Mouse (Mus musculus): ENCODE measurements at regions not wholly inside any gene's neighbourhood (a gene's known extent, or its start where the extent isn't known, plus 50 kb on each side); places are given as distances from the start of the nearest gene placed in this dataset.

GRCm38 (mm10) chr17:14540269-14540975, 153.6 kb downstream of the Thbs2 start:
- DNase-seq (ENCODE audit: low spot score in 2 of 2), result no peak

- DNase-seq (ENCODE audit: low spot score in 2 of 2), result no peak
Observed at GRCm38 (mm10) chr17:14539651-14540050, 154.4 kb downstream of the Thbs2 start.

- DNase-seq (ENCODE audit: low spot score in 2 of 2), result no peak
Observed at GRCm38 (mm10) chr17:14539191-14539590, 154.8 kb downstream of the Thbs2 start.

GRCm38 (mm10) chr17:14538527-14538926, 155.5 kb downstream of the Thbs2 start:
- DNase-seq (ENCODE audit: low spot score in 2 of 2), result no peak

GRCm38 (mm10) chr17:14532979-14533314, 161.1 kb downstream of the Thbs2 start:
- no peak for DNase-seq (ENCODE audit: low spot score in 2 of 2)

- DNase-seq (ENCODE audit: low spot score in 2 of 2), result no peak
Observed at GRCm38 (mm10) chr17:14532298-14532978, 161.6 kb downstream of the Thbs2 start.

GRCm38 (mm10) chr17:14531796-14532195, 162.2 kb downstream of the Thbs2 start:
- DNase-seq (ENCODE audit: low spot score in 2 of 2), result no peak

- DNase-seq (ENCODE audit: low spot score in 2 of 2), result no peak
Observed at GRCm38 (mm10) chr17:14527691-14528090, 166.3 kb downstream of the Thbs2 start.

- DNase-seq (ENCODE audit: low spot score in 2 of 2), result no peak
Observed at GRCm38 (mm10) chr17:14525255-14525654, 168.8 kb downstream of the Thbs2 start.

- peak in 1 of 2 experiments; percentile 42 for DNase-seq (ENCODE audit: low spot score in 2 of 2)
Observed at GRCm38 (mm10) chr17:14524426-14525236, 169.4 kb downstream of the Thbs2 start.

- DNase-seq (ENCODE audit: low spot score in 2 of 2), result no peak
Observed at GRCm38 (mm10) chr17:14522011-14522410, 172.0 kb downstream of the Thbs2 start.

- peak; percentile 16 to 56 for DNase-seq (ENCODE audit: low spot score in 2 of 2)
Observed at GRCm38 (mm10) chr17:14520565-14520964, 173.5 kb downstream of the Thbs2 start.

- DNase-seq (ENCODE audit: low spot score in 2 of 2), result no peak
Observed at GRCm38 (mm10) chr17:14519367-14519766, 174.7 kb downstream of the Thbs2 start.

GRCm38 (mm10) chr17:14518216-14518615, 175.8 kb downstream of the Thbs2 start:
- DNase-seq (ENCODE audit: low spot score in 2 of 2), result no peak

- no peak for DNase-seq (ENCODE audit: low spot score in 2 of 2)
Observed at GRCm38 (mm10) chr17:14517368-14517767, 176.7 kb downstream of the Thbs2 start.

GRCm38 (mm10) chr17:14516097-14516496, 177.9 kb downstream of the Thbs2 start:
- DNase-seq (ENCODE audit: low spot score in 2 of 2), result peak in 1 of 2 experiments; percentile 17

- DNase-seq (ENCODE audit: low spot score in 2 of 2), result no peak
Observed at GRCm38 (mm10) chr17:14513454-14513853, 180.6 kb downstream of the Thbs2 start.

GRCm38 (mm10) chr17:14510486-14510885, 183.5 kb downstream of the Thbs2 start:
- DNase-seq (ENCODE audit: low spot score in 2 of 2), result no peak

- DNase-seq (ENCODE audit: low spot score in 2 of 2), result no peak
Observed at GRCm38 (mm10) chr17:14507111-14507510, 186.9 kb downstream of the Thbs2 start.

GRCm38 (mm10) chr17:14506123-14506522, 187.9 kb downstream of the Thbs2 start:
- no peak for DNase-seq (ENCODE audit: low spot score in 2 of 2)

- no peak for DNase-seq (ENCODE audit: low spot score in 2 of 2)
Observed at GRCm38 (mm10) chr17:14505415-14505814, 188.6 kb downstream of the Thbs2 start.

- DNase-seq (ENCODE audit: low spot score in 2 of 2), result no peak
Observed at GRCm38 (mm10) chr17:14503670-14504069, 190.4 kb downstream of the Thbs2 start.

GRCm38 (mm10) chr17:14501341-14501740, 192.7 kb downstream of the Thbs2 start:
- no peak for DNase-seq (ENCODE audit: low spot score in 2 of 2)

Data from thymus, postnatal 10 days (tissue).